Mouse (Mus musculus) right cerebral cortex, postnatal 36 days (tissue): ENCODE data around the gene Dpagt1.
"Not testable (repeated sequence)": the region's sequence is repeated elsewhere in the genome, so short reads cannot be mapped to it uniquely, and the experiment has no call there.

Experiments used
- DNase-seq, 2 experiments: peaks; one replicate each; pipeline ENCODE4 v3.0.0; 2022; ENCODE audit warnings: low spot score in 2 of 2, mixed read lengths in 1 of 2

The Dpagt1 gene

GRCm38 (mm10) chr9:44337436-44338169 is 11.8 kb downstream of the Dpagt1 start:
- no peak for DNase-seq

GRCm38 (mm10) chr9:44338574-44338973 is 12.8 kb downstream of the Dpagt1 start:
- DNase-seq, result no peak

GRCm38 (mm10) chr9:44341487-44341886 is 15.7 kb downstream of the Dpagt1 start:
- DNase-seq, result no peak

- DNase-seq, result no peak
These were observed 16.4 kb downstream of the Dpagt1 start for GRCm38 (mm10) chr9:44342173-44342572.

GRCm38 (mm10) chr9:44342605-44343004 is 16.8 kb downstream of the Dpagt1 start:
- DNase-seq, result no peak

- no peak for DNase-seq
These were observed 17.5 kb downstream of the Dpagt1 start for GRCm38 (mm10) chr9:44343290-44343689.

GRCm38 (mm10) chr9:44343781-44344421 is 18.1 kb downstream of the Dpagt1 start, which contains the start of gene Hmbs:
Gene Hmbs, minus strand, starts transcription at chr9:44344228.
- DNase-seq, result peak; percentile 86 to 88

- no peak for DNase-seq
These were observed 20.0 kb downstream of the Dpagt1 start for GRCm38 (mm10) chr9:44345570-44346433.

GRCm38 (mm10) chr9:44347166-44347565 is 21.3 kb downstream of the Dpagt1 start:
- no peak for DNase-seq

GRCm38 (mm10) chr9:44347621-44348020 is 21.8 kb downstream of the Dpagt1 start:
- DNase-seq, result no peak

- DNase-seq, result no peak
These were observed 22.7 kb downstream of the Dpagt1 start for GRCm38 (mm10) chr9:44348546-44348945.

- DNase-seq, result no peak
These were observed 25.6 kb downstream of the Dpagt1 start for GRCm38 (mm10) chr9:44351396-44351795.

GRCm38 (mm10) chr9:44352337-44352736 is 26.5 kb downstream of the Dpagt1 start:
- DNase-seq, result no peak

- no peak for DNase-seq
These were observed 27.3 kb downstream of the Dpagt1 start for GRCm38 (mm10) chr9:44353142-44353541.

- DNase-seq, result no peak
These were observed 31.4 kb downstream of the Dpagt1 start for GRCm38 (mm10) chr9:44357207-44357606.

- peak; percentile 89 to 90 for DNase-seq
These were observed 35.5 kb downstream of the Dpagt1 start, which contains the start of gene Vps11 for GRCm38 (mm10) chr9:44361190-44361917. Gene Vps11, minus strand, starts transcription at chr9:44361670.

GRCm38 (mm10) chr9:44361931-44362330 is 36.1 kb downstream of the Dpagt1 start:
- not testable (repeated sequence) for DNase-seq

- DNase-seq, result no peak
These were observed 38.7 kb downstream of the Dpagt1 start for GRCm38 (mm10) chr9:44364480-44364879.

GRCm38 (mm10) chr9:44373386-44373785 is 47.6 kb downstream of the Dpagt1 start:
- no peak for DNase-seq

- no peak for DNase-seq
These were observed 50.3 kb downstream of the Dpagt1 start for GRCm38 (mm10) chr9:44376141-44376540.

GRCm38 (mm10) chr9:44377335-44377734 is 51.5 kb downstream of the Dpagt1 start:
- DNase-seq, result not testable (repeated sequence)
